Mouse (Mus musculus) Patski (cell line): ENCODE data around the gene Add3. TPM values are rescaled to one million over a fixed set of nuclear protein-coding genes. Genes with fewer than 3 reads are reported as not detected.
A peak's percentile ranks its signal among the peaks of the same experiment; 100 is the strongest.

Experiments used
- ATAC-seq: fragments of 100-300 bp; one replicate; pipeline ENCODE4 v1.8.0; 2021
- CTCF ChIA-PET: fragments of 350-600 bp; sonication (Branson Sonifier 250); formaldehyde crosslinking; loops from one replicate; lab custom pipeline; 2022; ENCODE audit warnings: inconsistent platforms; lab: Charles Lee
- POLR2A ChIA-PET: fragments of 350-600 bp; sonication (Branson Sonifier 250); formaldehyde crosslinking; loops from one replicate; lab custom pipeline; 2022; ENCODE audit warnings: antibody characterized with exemption, inconsistent platforms; lab: Charles Lee
- DNase-seq: peaks from one replicate; pipeline ENCODE4 v3.0.0-alpha.2; 2011; ENCODE audit warnings: low read depth, low spot score
- H3K27me3 ChIP-seq: fragments of 371-371 bp; one replicate; pipeline ENCODE4 v1.5.1; 2021
- CTCF ChIP-seq: fragments of 100-300 bp; IDR thresholded peaks from one replicate; pipeline ENCODE4 v1.5.1; 2021
- in situ Hi-C: fragments of 300-500 bp; cut with MboI; formaldehyde crosslinking; loops from 3 replicates; pipeline ENCODE4 v1.11.1; 2018; ENCODE audit warnings: low pct_unique_long_range_greater_than_20kb, mixed read lengths
- polyA plus RNA-seq: library from polyadenylated mRNA; unstranded; gene quantifications from one replicate; pipeline ENCODE4 v1.2.3, GENCODE M21; 2021

Add3 gene
- polyA plus RNA-seq, 1 experiment from 2014 or later: 38.4 TPM

- in situ Hi-C loops: no loop called here
- TF ChIP-seq CTCF: no peak
- ChIA-PET POLR2A (interaction anchor here (1.1 kb wide), 1 partner anchor 45 kb away, joined by 3 read pairs; no protein-coding TSS in a partner anchor), CTCF (interaction anchor here (1.1 to 1.4 kb wide), 4 partner anchors 15 to 173 kb away, joined by 3 to 4 read pairs (median 4); no protein-coding TSS in a partner anchor)
- no peaks in the 10 kb centered on the region for H3K27me3 ChIP-seq
- DNase-seq: peak; percentile 69
- peak; percentile 95 for ATAC-seq
These were observed 41.0 kb downstream of the Add3 start for GRCm38 (mm10) chr19:53181003-53181861.

- TF ChIP-seq CTCF: no peak
- H3K27me3 ChIP-seq: no peaks in the 10 kb centered on the region
- in situ Hi-C loops: no loop called here
- ATAC-seq (no peak), DNase-seq (no peak)
- CTCF ChIA-PET: interaction anchor here (1.0 kb wide), 1 partner anchor 9 kb away, joined by 4 read pairs; no protein-coding TSS in a partner anchor
- POLR2A ChIA-PET: interaction anchor here (0.6 kb wide), 1 partner anchor 723 kb away, joined by 7 read pairs; no protein-coding TSS in a partner anchor
These were observed 43.4 kb downstream of the Add3 start for GRCm38 (mm10) chr19:53183620-53184019.

DNA sequence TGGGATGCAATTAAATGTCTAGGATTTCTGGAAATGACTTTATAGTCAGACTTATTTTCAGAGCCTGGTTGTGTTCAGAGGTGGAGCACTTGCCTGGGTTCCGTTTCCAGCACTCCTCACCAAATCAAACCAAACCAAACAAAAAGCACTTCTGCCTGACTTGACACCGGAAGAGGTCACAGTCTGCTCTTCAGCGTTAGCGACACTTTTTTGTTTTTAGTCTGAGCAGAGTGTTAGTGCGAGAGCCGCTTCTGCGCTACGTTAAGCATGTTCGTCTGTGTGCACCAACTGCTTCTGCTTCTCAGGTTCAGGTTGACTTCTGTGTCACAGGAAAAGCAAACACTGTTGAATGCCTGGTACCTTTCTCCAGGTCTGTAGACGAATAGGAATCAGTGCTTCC lies 44.0 kb downstream of the Add3 start:
- DNase-seq (no peak), ATAC-seq (no peak)
- POLR2A ChIA-PET: no interaction called here
- in situ Hi-C loops: no loop called here
- CTCF ChIA-PET: interaction anchor here (1.0 to 1.1 kb wide), 2 partner anchors 9 to 11 kb away, joined by 3 to 4 read pairs; no protein-coding TSS in a partner anchor
- TF ChIP-seq CTCF: no peak
- H3K27me3 ChIP-seq: no peaks in the 10 kb centered on the region

DNA sequence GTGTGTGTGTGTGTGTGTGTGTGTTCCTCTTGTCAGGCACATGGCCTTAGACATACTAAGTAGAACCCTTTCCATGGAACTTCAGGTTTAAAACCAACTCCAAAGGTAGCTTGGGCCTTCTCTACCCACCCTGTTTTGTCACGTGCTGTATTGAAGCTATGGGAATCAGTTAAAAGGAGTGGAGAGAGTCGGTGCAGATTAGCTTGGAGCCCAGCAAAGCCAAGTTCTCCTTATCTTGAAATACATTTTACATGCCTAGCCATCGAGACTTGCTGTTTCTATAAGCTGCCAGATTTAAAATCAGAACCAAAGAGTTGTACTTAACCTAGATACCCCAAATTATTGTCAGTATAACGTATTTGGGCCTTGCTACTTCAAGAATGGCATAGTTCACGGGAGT lies 44.7 kb downstream of the Add3 start:
- DNase-seq (no peak), ATAC-seq (no peak)
- H3K27me3 ChIP-seq: no peaks in the 10 kb centered on the region
- CTCF ChIA-PET: interaction anchor here (1.1 kb wide), 1 partner anchor 11 kb away, joined by 3 read pairs; no protein-coding TSS in a partner anchor
- in situ Hi-C loops: no loop called here
- no peak for TF ChIP-seq CTCF
- POLR2A ChIA-PET: no interaction called here

DNA sequence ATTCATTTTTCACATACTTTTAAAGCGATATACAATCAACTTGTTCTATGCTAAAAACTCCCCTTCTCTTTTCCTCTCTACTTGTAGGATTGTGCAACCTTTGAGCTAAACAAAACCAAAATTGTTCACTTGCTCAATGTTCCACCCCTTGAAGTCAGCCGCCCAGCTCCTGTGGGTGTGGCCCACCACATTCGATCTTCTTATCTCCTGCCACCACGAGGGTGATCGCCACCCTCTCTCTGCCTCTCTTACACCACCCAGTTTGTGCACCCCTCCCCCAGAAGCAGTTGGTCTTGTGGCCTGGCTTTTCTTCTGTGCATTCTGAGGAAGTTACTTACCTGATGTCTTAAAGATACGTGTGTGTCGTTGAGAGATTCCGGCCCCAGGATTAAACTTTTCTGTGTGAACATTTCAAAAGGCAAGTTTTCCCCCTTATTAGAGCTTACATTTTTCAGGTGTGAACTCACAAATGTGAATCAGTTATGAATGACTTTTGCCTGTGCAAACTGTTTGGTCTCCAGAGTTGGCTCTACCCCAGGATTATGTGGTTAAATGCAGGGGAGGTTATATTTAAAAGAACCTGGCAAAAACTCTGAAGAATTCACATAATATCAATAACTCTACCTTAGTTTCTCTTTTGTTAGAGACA lies 45.4 kb downstream of the Add3 start:
- no peak for ATAC-seq
- DNase-seq: no peak
- ChIA-PET POLR2A (no interaction called here), CTCF (interaction anchor here (1.1 kb wide), 1 partner anchor 12 kb away, joined by 3 read pairs; no protein-coding TSS in a partner anchor)
- TF ChIP-seq CTCF: no peak
- H3K27me3 ChIP-seq: no peaks in the 10 kb centered on the region
- in situ Hi-C loops: no loop called here

DNA sequence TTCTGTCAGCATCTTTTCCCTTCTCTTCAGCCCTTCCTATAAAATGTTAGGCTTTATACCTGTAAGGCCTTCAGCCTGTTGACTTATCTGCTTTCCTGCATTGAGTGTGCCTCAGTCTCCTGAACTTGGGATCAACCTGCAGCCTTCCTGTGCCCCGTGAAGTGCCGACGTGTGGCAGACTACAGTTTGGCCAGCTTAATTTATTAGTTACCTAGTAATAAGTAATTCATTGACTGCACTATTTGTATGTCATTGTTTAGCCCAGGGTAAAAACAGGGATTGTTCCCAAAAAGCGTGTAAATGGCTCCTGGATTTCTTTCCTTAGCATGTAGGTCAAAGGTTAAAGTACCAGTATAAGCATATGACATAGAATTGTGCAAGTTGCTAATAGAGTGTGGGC lies 46.2 kb downstream of the Add3 start:
- no peaks in the 10 kb centered on the region for H3K27me3 ChIP-seq
- ATAC-seq (no peak), DNase-seq (no peak)
- in situ Hi-C loops: no loop called here
- ChIA-PET CTCF (no interaction called here), POLR2A (no interaction called here)
- no peak for TF ChIP-seq CTCF

DNA sequence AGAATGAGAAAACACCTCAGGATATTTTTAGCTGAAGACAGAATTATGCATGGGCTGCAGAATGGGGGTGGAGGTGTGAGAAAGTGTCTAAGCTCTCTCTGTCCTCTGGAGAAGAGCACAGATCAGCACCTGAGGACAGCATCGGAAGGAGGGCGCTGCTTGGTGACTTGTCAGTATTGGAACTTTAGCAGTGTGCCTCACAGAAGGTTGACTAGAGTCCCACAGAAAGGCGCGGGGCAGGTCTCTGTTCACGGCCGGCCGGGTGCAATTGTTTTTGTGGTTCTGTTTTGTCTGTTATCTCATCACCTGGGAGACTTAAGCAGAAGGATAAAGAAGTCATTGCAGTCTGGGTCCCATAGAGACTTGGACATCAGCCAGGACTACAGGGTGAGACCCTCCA lies 47.3 kb downstream of the Add3 start:
- DNase-seq: no peak
- H3K27me3 ChIP-seq: no peaks in the 10 kb centered on the region
- in situ Hi-C loops: no loop called here
- no peak for TF ChIP-seq CTCF
- ChIA-PET POLR2A (interaction anchor here (0.7 kb wide), 1 partner anchor 26 kb away, joined by 4 read pairs; no protein-coding TSS in a partner anchor), CTCF (interaction anchor here (0.9 kb wide), 1 partner anchor 8 kb away, joined by 3 read pairs; no protein-coding TSS in a partner anchor)
- no peak for ATAC-seq

DNA sequence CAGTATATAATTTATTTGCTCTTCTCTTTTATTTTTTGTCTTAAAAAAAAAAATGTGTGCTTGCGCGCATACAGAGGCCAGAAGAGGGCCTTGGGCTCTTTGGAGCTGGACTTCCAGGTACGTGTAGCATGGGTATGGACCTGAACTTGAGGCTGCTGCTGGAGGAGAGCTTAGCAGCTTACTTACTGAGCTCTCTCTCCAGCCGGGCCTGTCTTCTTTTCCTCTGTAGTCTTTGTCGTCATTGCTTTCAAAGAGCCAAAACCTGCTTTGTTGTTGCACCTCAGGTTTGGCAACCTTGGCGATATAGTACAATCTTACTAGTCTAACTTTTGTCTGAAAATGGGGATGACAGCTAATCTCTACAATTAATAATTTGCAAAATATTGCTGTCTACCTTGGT lies 47.9 kb downstream of the Add3 start:
- in situ Hi-C loops: no loop called here
- ChIA-PET CTCF (interaction anchor here (0.9 to 1.5 kb wide), 3 partner anchors 8 to 180 kb away, joined by 3 read pairs; no protein-coding TSS in a partner anchor), POLR2A (interaction anchor here (0.5 to 0.7 kb wide), 2 partner anchors 18 to 25 kb away, joined by 3 to 4 read pairs; no protein-coding TSS in a partner anchor)
- no peak for ATAC-seq
- DNase-seq: no peak
- H3K27me3 ChIP-seq: no peaks in the 10 kb centered on the region
- TF ChIP-seq CTCF: no peak

DNA sequence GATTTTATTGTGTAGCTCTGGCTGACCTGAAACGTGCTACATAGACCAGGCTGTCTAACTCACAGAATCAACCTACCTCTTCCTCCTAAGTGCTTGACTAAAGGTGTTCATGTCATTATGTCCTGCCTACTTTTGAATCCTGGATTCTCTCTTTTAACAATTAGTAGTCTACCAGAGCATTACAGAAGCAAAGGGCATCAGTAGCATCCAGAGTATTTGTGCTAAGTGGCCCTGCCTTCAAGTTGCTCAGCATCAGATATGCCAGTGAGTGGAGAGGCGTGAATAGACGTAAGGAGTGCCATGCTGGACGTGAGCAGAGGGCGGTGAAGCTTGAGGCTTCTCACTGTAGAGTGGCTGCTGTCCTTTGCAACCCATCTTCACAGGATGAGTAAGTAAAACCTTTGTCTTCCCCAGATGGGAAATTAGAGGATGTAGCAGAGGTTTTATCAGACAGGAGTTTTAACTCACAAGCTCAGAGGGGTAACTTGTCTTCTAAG lies 48.5 kb downstream of the Add3 start:
- no peak for TF ChIP-seq CTCF
- in situ Hi-C loops: no loop called here
- no peak for ATAC-seq
- ChIA-PET CTCF (interaction anchor here (0.9 to 1.5 kb wide), 3 partner anchors 19 to 181 kb away, joined by 3 to 4 read pairs (median 3); no protein-coding TSS in a partner anchor), POLR2A (interaction anchor here (0.5 kb wide), 1 partner anchor 19 kb away, joined by 3 read pairs; no protein-coding TSS in a partner anchor)
- H3K27me3 ChIP-seq: no peaks in the 10 kb centered on the region
- DNase-seq: no peak

DNA sequence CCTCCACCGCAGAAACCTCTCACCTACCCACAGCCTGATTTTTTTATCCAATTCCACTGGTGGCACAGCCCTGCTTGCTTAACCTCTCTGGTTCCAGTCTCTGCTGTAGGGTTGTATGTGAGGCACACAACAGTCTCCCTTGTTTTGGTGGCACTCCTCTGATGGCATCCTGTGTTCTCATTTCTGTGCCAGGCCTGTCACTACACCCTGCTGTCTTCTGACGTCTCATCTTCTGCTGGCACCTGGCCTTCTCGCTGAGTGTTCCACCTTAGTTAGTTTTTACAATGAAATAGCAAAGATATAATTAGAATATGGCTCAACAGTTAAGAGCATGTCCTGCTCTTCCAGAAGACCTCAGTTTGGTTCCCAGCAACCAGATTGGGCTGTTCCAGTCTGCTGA lies 49.5 kb downstream of the Add3 start:
- no peak for TF ChIP-seq CTCF
- ATAC-seq (no peak), DNase-seq (no peak)
- ChIA-PET CTCF (interaction anchor here (1.4 kb wide), 1 partner anchor 26 kb away, joined by 4 read pairs; no protein-coding TSS in a partner anchor), POLR2A (no interaction called here)
- in situ Hi-C loops: no loop called here
- no peaks in the 10 kb centered on the region for H3K27me3 ChIP-seq
